In the genomic region with DNA sequence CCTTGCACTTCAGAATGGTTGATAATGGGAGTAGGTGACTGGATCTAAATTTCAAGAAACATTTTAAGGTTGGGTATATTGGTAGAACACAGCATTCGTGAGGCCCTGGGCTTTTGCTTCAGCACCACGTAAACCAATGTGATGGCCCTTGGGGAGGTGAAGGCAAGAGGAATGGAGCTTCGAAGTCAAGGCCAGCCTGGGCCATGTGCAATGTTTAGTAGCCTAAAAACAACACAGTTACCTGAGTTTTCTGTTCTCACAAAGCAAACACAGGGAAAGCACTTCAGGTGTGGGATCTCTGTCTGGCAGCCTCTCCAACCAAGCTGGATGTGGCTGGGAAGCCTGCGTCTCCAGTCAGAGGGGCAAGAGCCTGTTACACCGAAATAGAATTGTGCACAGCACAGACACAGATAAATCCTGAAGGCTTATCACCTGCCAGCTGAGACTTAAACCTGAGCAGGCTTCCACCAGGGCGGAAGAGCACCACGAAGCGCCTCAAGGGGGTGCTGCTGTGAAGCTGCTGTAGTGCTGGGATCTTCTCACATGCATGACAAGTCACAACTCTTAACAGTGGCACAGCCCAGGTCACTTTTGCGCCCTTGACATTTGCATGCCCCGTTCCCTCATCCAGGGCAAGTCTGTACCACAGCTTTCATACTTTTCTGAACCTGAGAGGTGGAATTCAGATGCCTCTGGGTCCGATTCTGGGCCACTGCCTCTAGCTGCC, we compare ENCODE assay signal across 8 mouse cellular contexts. TPM values are rescaled to one million over a fixed set of nuclear protein-coding genes. Genes with fewer than 3 reads are reported as not detected.
DNase-seq lines count a peak whose midpoint lies in the region; ATAC-seq and TF ChIP-seq lines count a peak whose summit lies in the region.
"Had no signal": no experiment of that assay in that cellular context is flagged by ENCODE, and none has a peak within 500 bp of the region (broad histone marks: within the 10 kb centered on the region; RNA-seq: fewer than 3 reads in every experiment).

No protein-coding gene starts in this region.

- H3K9me3 ChIP-seq in heart, postnatal 0 days (replicated peaks; ENCODE audit: control insufficient read depth, low read length): no peaks in the 10 kb centered on the region
- H3K9me3 ChIP-seq in neural tube, embryonic 15.5 days (replicated peaks): no peaks in the 10 kb centered on the region
- H3K9me3 ChIP-seq: neural tube, embryonic 13.5 days had no signal

- TF ChIP-seq EP300 in heart, postnatal 0 days (IDR thresholded peaks at IDR 0.05; ENCODE audit: low read depth): no peak

- no peak overlapping the region for H3K4me3 ChIP-seq in heart, postnatal 0 days (ENCODE audit: low read depth, low read length)
- H3K4me3 ChIP-seq in neural tube, embryonic 15.5 days (replicated peaks): no peak overlapping the region
- H3K4me3 ChIP-seq: neural tube, embryonic 13.5 days had no signal

- intact Hi-C loops in left cerebral cortex, postnatal 4 days (cut with DNase I): loop anchor here (10.0 kb wide), 2 partner anchors 72 to 162 kb away; no protein-coding TSS in a partner anchor

- no peak overlapping the region for H3K27ac ChIP-seq in heart, postnatal 0 days (ENCODE audit: low read depth)
- H3K27ac ChIP-seq in neural tube, embryonic 15.5 days (replicated peaks): no peak overlapping the region
- H3K27ac ChIP-seq: neural tube, embryonic 13.5 days had no signal

- peaks cover 18% of the 10 kb centered on the region for H3K36me3 ChIP-seq in heart, postnatal 0 days (replicated peaks; ENCODE audit: control insufficient read depth, insufficient read depth, low read length)
- H3K36me3 ChIP-seq in neural tube, embryonic 15.5 days: peaks cover 16% of the 10 kb centered on the region

- 38% methylated on average over 11 of the region's 11 CpGs for WGBS in heart, postnatal 0 days
- 57% methylated on average over 11 of the region's 11 CpGs for WGBS in neural tube, embryonic 15.5 days

- peak; percentile 17 for DNase-seq in left cerebral cortex, postnatal 4 days
- DNase-seq in left cerebral cortex, adult 9 months (ENCODE audit: low spot score in 2 of 2): no peak
- peak; percentile 86 for DNase-seq in ZHBTc4 (ENCODE audit: low read depth, low spot score)
- peak; percentile 63 for DNase-seq in heart, postnatal 0 days (ENCODE audit: low spot score)
- DNase-seq in lung, postnatal 10 days: peak; percentile 36
- no peak for DNase-seq in spleen, postnatal 4 days (ENCODE audit: low spot score in 2 of 2)

- H3K4me2 ChIP-seq in heart, postnatal 0 days (ENCODE audit: low read depth, low read length): no peak overlapping the region
- no peak overlapping the region for H3K4me2 ChIP-seq in neural tube, embryonic 15.5 days
- H3K4me2 ChIP-seq: neural tube, embryonic 13.5 days had no signal

- H3K4me1 ChIP-seq in heart, postnatal 0 days (ENCODE audit: control insufficient read depth, insufficient read depth): peaks cover 9% of the 10 kb centered on the region; the same call in 1 of the 2 replicates
- no peaks in the 10 kb centered on the region for H3K4me1 ChIP-seq in neural tube, embryonic 15.5 days
- H3K4me1 ChIP-seq: neural tube, embryonic 13.5 days had no signal

- ATAC-seq in heart, postnatal 0 days (ENCODE audit: insufficient read depth, low read depth): peak; percentile 80
- ATAC-seq in neural tube, embryonic 15.5 days (ENCODE audit: low FRiP score): no peak; the same call in 1 of the 2 replicates

- H3K9ac ChIP-seq in heart, postnatal 0 days (replicated peaks; ENCODE audit: low read depth, low read length): no peak overlapping the region; the same call in 1 of the 2 replicates
- no peak overlapping the region for H3K9ac ChIP-seq in neural tube, embryonic 15.5 days (replicated peaks)
- H3K9ac ChIP-seq: neural tube, embryonic 13.5 days had no signal

- no peaks in the 10 kb centered on the region for H3K27me3 ChIP-seq in heart, postnatal 0 days (ENCODE audit: control insufficient read depth, insufficient read depth, low read length)
- no peaks in the 10 kb centered on the region for H3K27me3 ChIP-seq in neural tube, embryonic 15.5 days (replicated peaks)
- H3K27me3 ChIP-seq: neural tube, embryonic 13.5 days had no signal

- peak; percentile 73 for TF ChIP-seq CTCF in heart, postnatal 0 days (IDR thresholded peaks at IDR 0.05; ENCODE audit: low read depth)

RNA-seq across cellular contexts. Expression of a gene that starts 5.0 kb away (rescaled TPM):
- total RNA-seq in left cerebral cortex, postnatal 4 days (2021): not detected
- not detected in 2 replicates for total RNA-seq in heart, postnatal 0 days (2014; rRNA removed; ENCODE audit: low replicate concordance)
- 0.55 and 0.97 TPM in 2 replicates for polyA plus RNA-seq in heart, postnatal 0 days (2015; fragmentation: Nextera tagmentation; extraction: Ambion mirVana)
- 3.0 and 3.6 TPM in 2 replicates for polyA plus RNA-seq in neural tube, embryonic 15.5 days (2015; fragmentation: Nextera tagmentation; extraction: Ambion mirVana)

RNA-seq across cellular contexts. Expression of a gene that starts 32.4 kb away (rescaled TPM):
- total RNA-seq in left cerebral cortex, postnatal 4 days (2021): 100 to 1,000 TPM; 201 to 220 TPM
- total RNA-seq in heart, postnatal 0 days (2014; rRNA removed; ENCODE audit: low replicate concordance): 223 and 234 TPM in 2 replicates
- polyA plus RNA-seq in heart, postnatal 0 days (2015; fragmentation: Nextera tagmentation; extraction: Ambion mirVana): 292 and 314 TPM in 2 replicates
- polyA plus RNA-seq in neural tube, embryonic 15.5 days (2015; fragmentation: Nextera tagmentation; extraction: Ambion mirVana): 211 and 369 TPM in 2 replicates

Comparison
In these comparisons a context has a peak if more than half of its experiments do, and no peak if none do; other contexts are left out.
1. DNase-seq: peak in left cerebral cortex, postnatal 4 days (single experiment), ZHBTc4 (single experiment), heart, postnatal 0 days (single experiment) and lung, postnatal 10 days (single experiment); none in left cerebral cortex, adult 9 months (0 of 2) and spleen, postnatal 4 days (0 of 2).